Mouse (Mus musculus): ENCODE measurements at regions not wholly inside any gene's neighbourhood (a gene's known extent, or its start where the extent isn't known, plus 50 kb on each side); places are given as distances from the start of the nearest gene placed in this dataset.

DNA sequence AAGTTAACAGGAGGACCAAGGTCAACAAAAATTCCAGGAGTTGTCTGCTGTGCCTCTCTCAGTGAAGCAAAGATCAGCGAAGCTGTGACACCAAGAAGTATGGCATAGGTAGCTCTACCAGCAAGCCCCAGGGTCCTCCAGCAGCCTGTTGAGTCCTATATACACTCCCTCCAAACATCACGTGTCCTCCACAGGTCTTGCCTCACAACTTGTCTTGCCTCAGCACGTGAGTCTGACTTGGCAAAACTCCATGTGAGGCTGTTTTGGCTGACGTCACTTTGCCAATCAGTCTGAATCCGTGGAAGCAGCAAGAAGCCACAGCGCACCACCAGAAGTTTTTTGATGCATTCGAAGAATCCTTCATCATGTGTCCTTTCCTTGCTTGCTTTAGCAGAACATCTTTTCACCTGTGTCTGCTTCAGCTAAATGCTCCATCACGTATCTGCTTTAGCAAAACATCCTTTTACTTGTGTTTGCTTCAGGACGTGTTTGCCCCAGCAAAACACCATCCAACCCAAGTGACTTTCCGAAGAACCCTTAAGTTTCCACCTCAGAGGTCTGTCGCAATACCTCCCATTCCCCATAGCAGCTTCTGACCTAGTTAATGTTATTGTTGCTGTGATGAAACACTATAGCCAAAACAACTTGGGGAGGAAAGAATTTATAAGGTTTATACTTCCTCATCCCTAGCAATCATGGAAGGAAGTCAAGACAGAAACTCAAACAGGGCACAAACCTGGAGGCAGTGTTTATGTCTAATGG, 101.0 kb upstream of the Apob start:
- no peak for TF ChIP-seq POLR2A (IDR thresholded peaks at IDR 0.05; ENCODE audit: extremely low read depth, insufficient read depth, low read length)
- TF ChIP-seq CTCF (IDR thresholded peaks at IDR 0.05; ENCODE audit: low read depth, low read length): no peak

All from liver, adult 2 months (tissue).